Mouse (Mus musculus): ENCODE results near the gene 3110082I17Rik.

GRCm38 (mm10) chr5:139459938-139460337 is 389 bp downstream of the 3110082I17Rik start:
- TF ChIP-seq CTCF (IDR thresholded peaks at IDR 0.05; ENCODE audit: low read depth, low read length) (no peak), TAL1 (conservative IDR thresholded peaks at IDR 0.05; ENCODE audit: low read depth, low read length) (no peak), GATA2 (IDR thresholded peaks at IDR 0.05; ENCODE audit: borderline replicate concordance, low read depth, low read length) (no peak), POLR2AphosphoS5 (IDR thresholded peaks at IDR 0.05; ENCODE audit: insufficient replicate concordance, low read depth, low read length) (no peak), GATA1 (IDR thresholded peaks at IDR 0.05; ENCODE audit: borderline replicate concordance, low read length) (no peak)
